Mouse (Mus musculus): ENCODE data around the gene Tbc1d5. TPM values are rescaled to one million over a fixed set of nuclear protein-coding genes. Genes with fewer than 3 reads are reported as not detected.

The Tbc1d5 gene
- polyA plus RNA-seq, 2 experiments, result 10.5 to 10.8 TPM

DNA sequence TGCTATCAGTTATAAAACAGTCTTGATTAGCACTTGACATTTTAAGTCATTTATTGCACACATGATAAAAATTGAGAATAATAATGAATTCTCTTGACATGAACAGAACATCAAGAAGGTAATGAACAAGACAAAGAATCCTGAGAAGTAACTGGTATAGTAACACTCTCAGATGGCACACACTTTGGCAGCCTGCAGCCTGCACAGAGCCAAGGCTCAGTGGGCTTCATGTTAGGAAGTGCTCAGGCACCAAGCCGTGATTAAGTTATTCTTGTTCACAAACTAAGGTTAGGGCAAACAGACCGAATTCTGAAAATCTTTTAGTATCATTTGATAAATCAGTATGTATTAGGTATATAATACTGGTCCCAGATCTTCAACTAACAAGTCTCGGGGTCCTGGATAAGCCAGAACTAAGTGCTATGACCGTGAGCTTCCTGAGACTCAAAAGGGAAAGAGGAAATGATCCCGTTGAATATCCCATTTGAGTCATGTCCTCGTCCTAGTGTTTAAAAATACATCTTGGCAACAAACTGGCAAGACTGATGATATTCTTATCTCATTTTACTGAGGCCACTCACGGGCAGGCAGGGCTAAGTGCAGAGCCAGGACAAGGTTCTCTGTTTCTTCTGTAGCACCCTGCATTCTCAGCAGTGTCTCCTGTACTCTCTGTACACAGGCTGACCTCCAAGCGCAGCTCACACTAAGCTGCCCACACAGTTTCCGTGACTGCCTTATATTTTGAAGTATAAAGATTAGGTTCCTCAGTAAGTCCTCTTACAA lies 425.6 kb downstream of the Tbc1d5 start:
- TF ChIP-seq POLR2A (IDR thresholded peaks at IDR 0.05; ENCODE audit: borderline replicate concordance, extremely low read depth, insufficient read depth, insufficient read length), result no peak
- Histone ChIP-seq H3K4me3 (replicated peaks; ENCODE audit: low read length) (no peak overlapping the region), H3K9me3 (ENCODE audit: control insufficient read depth, low read length) (no peaks in the 10 kb centered on the region), H3K4me1 (ENCODE audit: control insufficient read depth, insufficient read depth, low read length) (no peaks in the 10 kb centered on the region), H3K9ac (ENCODE audit: low read depth, low read length, severe bottlenecking) (no peak overlapping the region), H3K27ac (replicated peaks; ENCODE audit: low read depth, low read length) (no peak overlapping the region), H3K27me3 (ENCODE audit: control insufficient read depth, insufficient read depth, low read length) (no peaks in the 10 kb centered on the region), H3K4me2 (replicated peaks; ENCODE audit: low read depth, low read length, severe bottlenecking) (no peak overlapping the region), H3K36me3 (ENCODE audit: control insufficient read depth, insufficient read depth, low read length) (peaks cover 9% of the 10 kb centered on the region; the same call in 1 of the 2 replicates)
- no peak for DNase-seq (ENCODE audit: low spot score)
- no peak for ATAC-seq (ENCODE audit: low FRiP score, low read depth)
- WGBS, result 79% methylated on average over 9 of the region's 9 CpGs

DNA sequence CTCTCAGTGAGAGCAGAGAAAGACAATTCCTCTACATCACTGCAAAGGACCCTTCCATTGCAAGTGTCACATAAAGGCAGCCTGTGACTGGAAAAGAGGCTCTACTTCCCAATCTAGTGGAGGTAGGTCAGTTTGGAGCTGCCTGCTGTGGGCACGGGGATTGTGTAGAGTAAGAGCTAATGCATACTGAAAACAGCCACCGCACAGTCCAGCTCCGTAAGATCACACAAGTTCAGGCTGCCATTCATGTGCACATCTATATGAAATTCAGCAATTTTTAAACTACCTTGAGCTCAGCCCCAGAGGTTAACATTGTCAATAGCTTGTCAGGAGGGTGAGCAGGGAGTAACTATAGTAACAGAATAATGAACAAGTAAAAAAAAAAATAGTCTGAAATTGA lies 426.4 kb downstream of the Tbc1d5 start:
- no peak for ATAC-seq (ENCODE audit: low FRiP score, low read depth)
- no peak overlapping the region for H3K4me2 ChIP-seq (replicated peaks; ENCODE audit: low read depth, low read length, severe bottlenecking)
- DNase-seq (ENCODE audit: low spot score), result no peak
- no peaks in the 10 kb centered on the region for H3K9me3 ChIP-seq (ENCODE audit: control insufficient read depth, low read length)
- H3K27me3 ChIP-seq (ENCODE audit: control insufficient read depth, insufficient read depth, low read length), result no peaks in the 10 kb centered on the region
- TF ChIP-seq POLR2A (IDR thresholded peaks at IDR 0.05; ENCODE audit: borderline replicate concordance, extremely low read depth, insufficient read depth, insufficient read length), result no peak
- H3K27ac ChIP-seq (replicated peaks; ENCODE audit: low read depth, low read length), result no peak overlapping the region
- no peak overlapping the region for H3K9ac ChIP-seq (ENCODE audit: low read depth, low read length, severe bottlenecking)
- 94% methylated on average over 3 of the region's 3 CpGs for whole genome bisulfite sequencing
- H3K36me3 ChIP-seq (ENCODE audit: control insufficient read depth, insufficient read depth, low read length), result peaks cover 9% of the 10 kb centered on the region; the same call in 1 of the 2 replicates
- H3K4me3 ChIP-seq (replicated peaks; ENCODE audit: low read length), result no peak overlapping the region
- H3K4me1 ChIP-seq (ENCODE audit: control insufficient read depth, insufficient read depth, low read length), result no peaks in the 10 kb centered on the region

DNA sequence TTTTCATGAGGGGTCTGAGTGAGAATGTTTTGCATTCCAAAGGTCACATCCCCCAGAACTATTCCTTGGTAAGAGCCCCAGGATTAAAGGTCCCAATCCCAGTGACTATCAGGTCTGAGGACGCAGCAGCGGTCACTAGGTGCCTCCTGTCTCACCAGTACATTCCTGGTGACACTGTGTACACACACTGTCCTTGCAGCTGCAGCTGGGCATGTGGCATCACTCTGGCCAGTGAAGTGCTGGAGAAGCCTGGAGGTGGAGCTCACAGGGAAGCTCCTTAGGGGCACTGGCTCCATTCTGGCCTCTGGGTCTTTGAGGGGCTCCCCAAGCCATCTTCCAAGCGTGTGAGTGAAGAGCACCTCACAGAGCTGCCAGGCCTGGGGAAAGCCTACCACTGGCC lies 427.2 kb downstream of the Tbc1d5 start:
- no peaks in the 10 kb centered on the region for H3K9me3 ChIP-seq (ENCODE audit: control insufficient read depth, low read length)
- H3K27ac ChIP-seq (replicated peaks; ENCODE audit: low read depth, low read length), result no peak overlapping the region
- H3K4me2 ChIP-seq (replicated peaks; ENCODE audit: low read depth, low read length, severe bottlenecking), result no peak overlapping the region
- peaks cover 9% of the 10 kb centered on the region; the same call in 1 of the 2 replicates for H3K36me3 ChIP-seq (ENCODE audit: control insufficient read depth, insufficient read depth, low read length)
- ATAC-seq (ENCODE audit: low FRiP score, low read depth) (no peak; the same call in 1 of the 2 replicates), DNase-seq (ENCODE audit: low spot score) (no peak)
- no peaks in the 10 kb centered on the region for H3K27me3 ChIP-seq (ENCODE audit: control insufficient read depth, insufficient read depth, low read length)
- no peak overlapping the region for H3K4me3 ChIP-seq (replicated peaks; ENCODE audit: low read length)
- 89% methylated on average over 3 of the region's 3 CpGs for WGBS
- H3K9ac ChIP-seq (ENCODE audit: low read depth, low read length, severe bottlenecking), result no peak overlapping the region
- H3K4me1 ChIP-seq (ENCODE audit: control insufficient read depth, insufficient read depth, low read length), result no peaks in the 10 kb centered on the region
- no peak for TF ChIP-seq POLR2A (IDR thresholded peaks at IDR 0.05; ENCODE audit: borderline replicate concordance, extremely low read depth, insufficient read depth, insufficient read length)

DNA sequence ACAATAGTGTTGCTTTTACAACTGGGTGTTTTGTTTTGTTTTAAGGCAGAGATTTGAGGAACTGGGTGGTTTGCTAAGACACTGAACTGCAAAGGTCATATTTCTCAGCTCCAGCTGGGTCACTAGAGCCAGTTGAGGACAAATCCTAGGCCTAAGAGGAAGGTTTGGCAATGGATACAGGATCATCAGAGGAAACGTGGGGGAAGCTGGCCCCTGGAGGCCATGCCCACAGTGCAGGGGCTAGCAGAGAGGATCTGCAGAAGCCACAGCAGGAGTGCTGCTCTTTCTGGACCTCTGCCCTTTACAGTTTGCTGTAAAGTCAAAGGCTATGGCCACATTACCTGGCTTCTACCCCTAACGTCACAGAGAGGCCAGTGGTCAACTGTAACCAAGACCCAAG lies 428.3 kb downstream of the Tbc1d5 start:
- Histone ChIP-seq H3K4me1 (ENCODE audit: control insufficient read depth, insufficient read depth, low read length) (no peaks in the 10 kb centered on the region), H3K27ac (replicated peaks; ENCODE audit: low read depth, low read length) (no peak overlapping the region), H3K9ac (ENCODE audit: low read depth, low read length, severe bottlenecking) (no peak overlapping the region), H3K36me3 (ENCODE audit: control insufficient read depth, insufficient read depth, low read length) (peaks cover 4% of the 10 kb centered on the region; the same call in 1 of the 2 replicates), H3K4me3 (replicated peaks; ENCODE audit: low read length) (no peak overlapping the region), H3K4me2 (replicated peaks; ENCODE audit: low read depth, low read length, severe bottlenecking) (no peak overlapping the region), H3K9me3 (ENCODE audit: control insufficient read depth, low read length) (no peaks in the 10 kb centered on the region), H3K27me3 (ENCODE audit: control insufficient read depth, insufficient read depth, low read length) (no peaks in the 10 kb centered on the region)
- 35% methylated on average over 2 of the region's 2 CpGs for WGBS
- no peak for ATAC-seq (ENCODE audit: low FRiP score, low read depth)
- TF ChIP-seq POLR2A (IDR thresholded peaks at IDR 0.05; ENCODE audit: borderline replicate concordance, extremely low read depth, insufficient read depth, insufficient read length), result no peak
- no peak for DNase-seq (ENCODE audit: low spot score)

DNA sequence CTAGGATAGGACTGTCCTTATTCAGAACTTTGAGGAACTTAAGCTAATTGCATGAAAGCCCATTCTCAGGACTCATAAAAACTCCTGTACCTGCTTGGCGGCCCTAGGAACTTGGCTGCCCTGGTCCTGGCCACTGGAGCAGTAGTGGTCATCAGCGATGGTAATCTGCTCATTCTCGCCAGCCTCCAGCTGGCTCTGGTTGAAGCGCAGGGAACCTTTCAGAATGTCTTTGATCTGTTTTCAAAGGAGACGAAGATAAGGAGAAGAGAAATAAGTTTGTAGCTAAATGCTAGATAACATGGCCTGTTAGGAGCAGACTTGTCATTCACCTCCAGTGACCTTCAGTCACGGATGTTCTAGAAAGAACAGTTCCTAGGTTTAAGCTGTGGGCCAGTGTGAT lies 437.8 kb downstream of the Tbc1d5 start:
- H3K9me3 ChIP-seq (ENCODE audit: control insufficient read depth, low read length), result no peaks in the 10 kb centered on the region
- no peak overlapping the region for H3K27ac ChIP-seq (replicated peaks; ENCODE audit: low read depth, low read length)
- ATAC-seq (ENCODE audit: low FRiP score, low read depth), result no peak
- no peaks in the 10 kb centered on the region for H3K27me3 ChIP-seq (ENCODE audit: control insufficient read depth, insufficient read depth, low read length)
- H3K4me2 ChIP-seq (replicated peaks; ENCODE audit: low read depth, low read length, severe bottlenecking), result no peak overlapping the region
- no peaks in the 10 kb centered on the region for H3K36me3 ChIP-seq (ENCODE audit: control insufficient read depth, insufficient read depth, low read length)
- no peak overlapping the region for H3K4me3 ChIP-seq (replicated peaks; ENCODE audit: low read length)
- no peaks in the 10 kb centered on the region for H3K4me1 ChIP-seq (ENCODE audit: control insufficient read depth, insufficient read depth, low read length)
- DNase-seq (ENCODE audit: low spot score), result no peak
- TF ChIP-seq POLR2A (IDR thresholded peaks at IDR 0.05; ENCODE audit: borderline replicate concordance, extremely low read depth, insufficient read depth, insufficient read length), result no peak
- H3K9ac ChIP-seq (ENCODE audit: low read depth, low read length, severe bottlenecking), result no peak overlapping the region
- 71% methylated on average over 6 of the region's 6 CpGs for WGBS

Measured in limb, embryonic 14.5 days (tissue).